8 mouse cellular contexts compared by ENCODE assay signal in genomic region chr15:102470183-102470604, GRCm38 (mm10). TPM values are rescaled to one million over a fixed set of nuclear protein-coding genes. Genes with fewer than 3 reads are reported as not detected.
DNase-seq lines count a peak whose midpoint lies in the region; ATAC-seq and TF ChIP-seq lines count a peak whose summit lies in the region.

Gene Pcbp2 (plus strand): TSS chr15:102470539.

- H3K27ac ChIP-seq in hindbrain, embryonic 10.5 days = peak within 1 kb of the TSS; percentile 99
- peak within 1 kb of the TSS; percentile 97 for H3K27ac ChIP-seq in lung, postnatal 0 days (ENCODE audit: low read length)

- ATAC-seq in frontal cortex, adult (ENCODE audit: low TSS enrichment) = peak; percentile 98
- peak; percentile 99 for ATAC-seq in lung, postnatal 0 days

- H3K4me1 ChIP-seq in hindbrain, embryonic 10.5 days (replicated peaks) = peaks cover 19% of the 10 kb centered on the region
- peaks cover 3% of the 10 kb centered on the region; the same call in 1 of the 2 replicates for H3K4me1 ChIP-seq in lung, postnatal 0 days (ENCODE audit: insufficient read depth, low read depth, low read length)

- H3K36me3 ChIP-seq in hindbrain, embryonic 10.5 days = peaks cover 35% of the 10 kb centered on the region
- H3K36me3 ChIP-seq in lung, postnatal 0 days (ENCODE audit: insufficient read depth, low read length) = peaks cover 10% of the 10 kb centered on the region; the same call in 1 of the 2 replicates

- TF ChIP-seq CTCF in lung, postnatal 0 days (IDR thresholded peaks at IDR 0.05) = peak; percentile 89

- H3K9me3 ChIP-seq in hindbrain, embryonic 10.5 days = no peaks in the 10 kb centered on the region; the same call in 1 of the 2 replicates
- no peaks in the 10 kb centered on the region for H3K9me3 ChIP-seq in lung, postnatal 0 days (ENCODE audit: low read length)

- no peaks in the 10 kb centered on the region for H3K27me3 ChIP-seq in hindbrain, embryonic 10.5 days (ENCODE audit: insufficient read depth, poor library complexity, severe bottlenecking)
- H3K27me3 ChIP-seq in lung, postnatal 0 days (replicated peaks; ENCODE audit: insufficient read depth, low read length) = no peaks in the 10 kb centered on the region

- peak within 1 kb of the TSS; percentile 95 for H3K4me3 ChIP-seq in hindbrain, embryonic 10.5 days
- peak within 1 kb of the TSS; percentile 86 for H3K4me3 ChIP-seq in lung, postnatal 0 days (ENCODE audit: low read depth, low read length)

- WGBS in hindbrain, embryonic 10.5 days = under 1% methylated on average over 35 of the region's 40 CpGs
- under 1% methylated on average over 34 of the region's 40 CpGs for WGBS in lung, postnatal 0 days

- DNase-seq in MN1 (ENCODE audit: low spot score) = peak; percentile 100
- DNase-seq in cerebellum, adult 9-10 months = peak; percentile 96
- DNase-seq in hindbrain, embryonic 10.5 days (ENCODE audit: low spot score) = peak; percentile 97
- peak; percentile 97 for DNase-seq in layer of hippocampus, adult 9-11 months
- DNase-seq in lung, postnatal 0 days (ENCODE audit: low spot score) = peak; percentile 99
- DNase-seq in ovary, postnatal 14 days (ENCODE audit: low spot score) = peak; percentile 88
- DNase-seq in thymus, postnatal 14 days = peak; percentile 97

- TF ChIP-seq EP300 in lung, postnatal 0 days (IDR thresholded peaks at IDR 0.05) = no peak

- H3K4me2 ChIP-seq in lung, postnatal 0 days (replicated peaks; ENCODE audit: low read depth, low read length) = peak within 1 kb of the TSS; percentile 48

- H3K9ac ChIP-seq in lung, postnatal 0 days (replicated peaks; ENCODE audit: low read depth) = peak within 1 kb of the TSS; percentile 97

RNA-seq across cellular contexts. Expression of gene Pcbp2, which starts in this region (rescaled TPM):
- polyA plus RNA-seq in hindbrain, embryonic 10.5 days (2016; fragmentation: Nextera tagmentation; extraction: Ambion mirVana) = 166 and 207 TPM in 2 replicates
- polyA plus RNA-seq in lung, postnatal 0 days (2015; fragmentation: Nextera tagmentation; extraction: Ambion mirVana) = 154 and 157 TPM in 2 replicates

Comparison
In these comparisons a context has a peak if more than half of its experiments do, and no peak if none do; other contexts are left out.
1. Peak in every context shown above with its lines: DNase-seq, ATAC-seq, H3K4me3 ChIP-seq and H3K27ac ChIP-seq.